Mouse (Mus musculus) small intestine, adult 2 months (tissue): ENCODE measurements around the gene Tanc2.

Source experiments
- CTCF ChIP-seq: fragments of 200-500 bp; IDR thresholded peaks from 2 replicates; pipeline ENCODE4 v1.5.1; 2012; ENCODE audit warnings: low read depth, mild to moderate bottlenecking, control low read depth, inconsistent platforms, low read length, moderate library complexity, mixed read lengths; ENCODE audit not compliant: insufficient replicate concordance, insufficient read length; ENCODE audit errors: extremely low read depth
- POLR2A ChIP-seq: fragments of 200-500 bp; IDR thresholded peaks from 2 replicates; pipeline ENCODE4 v1.6.1; 2012; ENCODE audit warnings: low read depth, mild to moderate bottlenecking, control low read depth, inconsistent platforms, low read length, moderate library complexity

GRCm38 (mm10) chr11:105602177-105602576 is 12.4 kb downstream of the Tanc2 start:
- TF ChIP-seq POLR2A (no peak), CTCF (no peak)
